Mouse (Mus musculus): Measurements from ENCODE around the gene Dnajb12. TPM values are rescaled to one million over a fixed set of nuclear protein-coding genes. Genes with fewer than 3 reads are reported as not detected.
"Not testable (repeated sequence)": the region's sequence is repeated elsewhere in the genome, so short reads cannot be mapped to it uniquely, and the experiment has no call there.

The Dnajb12 gene
- total and polyA plus RNA-seq, 2 experiments, result 22.4 to 47.0 TPM

DNA sequence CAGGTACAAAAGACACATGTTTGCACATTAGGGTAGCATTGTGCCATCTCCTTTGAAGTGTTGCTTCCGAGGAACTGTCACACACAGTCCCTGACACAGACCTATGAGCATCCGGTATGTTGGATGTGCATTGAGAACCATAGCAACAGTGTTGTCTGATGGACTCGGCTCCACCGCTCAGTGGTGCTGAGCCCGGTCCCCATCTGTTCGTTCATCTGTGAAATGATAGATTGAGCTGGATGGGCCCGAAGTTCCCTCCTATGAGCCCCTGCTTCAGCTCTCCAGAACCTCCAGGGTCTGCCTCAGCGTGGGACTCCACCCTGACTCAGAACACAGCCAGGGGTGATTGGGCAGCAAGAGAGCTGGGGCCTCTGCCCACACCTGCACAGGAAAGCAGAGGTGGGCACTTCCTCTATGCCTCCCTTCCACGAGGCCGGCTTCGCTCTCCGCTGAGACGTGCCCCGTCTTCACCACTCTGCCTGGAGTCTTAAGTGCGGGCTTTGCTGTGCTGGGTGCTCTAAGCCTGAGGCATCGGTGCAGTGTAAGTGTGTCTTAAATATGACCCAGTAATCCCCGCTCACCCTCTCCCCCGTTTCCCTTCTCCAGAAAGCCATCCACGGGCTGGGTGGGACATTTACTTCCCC lies 15.0 kb upstream of the Dnajb12 start:
- Histone ChIP-seq H3K79me2 (ENCODE audit: control insufficient read depth, insufficient read depth, low read length) (no peaks in the 10 kb centered on the region), H3K27me3 (ENCODE audit: control insufficient read depth, insufficient read depth, low read length) (no peaks in the 10 kb centered on the region), H3K27ac (replicated peaks; ENCODE audit: insufficient read depth, low read depth, low read length) (no peak overlapping the region), H3K36me3 (ENCODE audit: control insufficient read depth, insufficient read depth, low read length) (no peaks in the 10 kb centered on the region), H3K4me1 (ENCODE audit: control insufficient read depth, insufficient read depth, low read length) (0 out of 2 replicates have a peak, but pooled peaks cover 4% of the 10 kb centered on the region), H3K9ac (ENCODE audit: low read depth, low read length) (no peak overlapping the region), H3K4me3 (ENCODE audit: insufficient read depth, low read depth, low read length) (no peak overlapping the region)
- TF ChIP-seq POLR2A (IDR thresholded peaks at IDR 0.05; ENCODE audit: extremely low read depth, insufficient read depth, low read length) (no peak), CTCF (IDR thresholded peaks at IDR 0.05; ENCODE audit: low read depth, low read length) (no peak)
- DNase-seq (ENCODE audit: extremely low read depth, low read depth, low spot score), result no peak
- 91% methylated on average over 19 of the region's 19 CpGs for WGBS

DNA sequence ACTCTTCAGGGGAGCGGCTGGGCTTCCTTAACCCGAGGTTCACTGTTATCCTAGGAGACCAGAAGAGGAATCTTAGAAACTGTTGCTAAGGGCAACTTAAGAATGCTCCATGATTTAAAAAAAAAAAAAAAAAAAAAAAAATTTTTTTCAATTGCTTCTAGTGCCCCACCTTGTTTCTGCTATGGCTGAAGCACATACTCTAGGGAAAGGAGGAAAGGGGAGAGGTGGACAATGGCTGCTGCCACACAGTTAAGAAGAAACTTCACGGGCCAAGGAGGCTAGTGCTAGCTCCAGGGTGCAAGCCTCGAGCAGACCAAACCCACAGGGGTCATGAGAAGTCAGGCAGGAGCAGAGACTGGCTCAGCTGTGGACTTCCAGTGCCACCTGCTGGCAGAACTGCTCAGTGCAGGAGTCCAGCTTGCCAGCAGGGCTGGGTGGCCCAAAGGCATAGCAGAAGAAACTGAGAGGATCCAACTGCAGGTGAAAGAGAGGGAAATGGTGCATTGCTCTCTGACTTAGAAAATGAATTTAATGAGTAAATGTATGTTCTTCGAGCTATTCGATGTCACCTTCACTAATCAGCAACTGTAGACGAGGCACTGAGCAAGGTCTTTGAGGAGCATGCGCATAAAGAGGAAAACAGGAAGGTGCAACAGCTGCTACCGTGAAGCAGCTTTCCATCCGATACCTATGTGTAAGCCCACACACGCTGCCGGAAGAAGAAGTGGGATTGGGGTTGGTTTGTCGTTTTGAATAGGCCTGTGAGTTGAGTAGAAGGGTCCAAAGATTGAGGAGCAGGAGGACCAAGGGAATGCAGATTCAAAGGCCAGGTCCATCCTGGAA lies 14.3 kb upstream of the Dnajb12 start:
- H3K36me3 ChIP-seq (ENCODE audit: control insufficient read depth, insufficient read depth, low read length), result no peaks in the 10 kb centered on the region
- no peaks in the 10 kb centered on the region for H3K27me3 ChIP-seq (ENCODE audit: control insufficient read depth, insufficient read depth, low read length)
- 48% methylated on average over 13 of the region's 13 CpGs for WGBS
- peak; percentile 45 for DNase-seq (ENCODE audit: extremely low read depth, low read depth, low spot score)
- no peaks in the 10 kb centered on the region for H3K79me2 ChIP-seq (ENCODE audit: control insufficient read depth, insufficient read depth, low read length)
- H3K4me3 ChIP-seq (ENCODE audit: insufficient read depth, low read depth, low read length), result no peak overlapping the region
- no peak for TF ChIP-seq POLR2A (IDR thresholded peaks at IDR 0.05; ENCODE audit: extremely low read depth, insufficient read depth, low read length)
- peak; percentile 100 for TF ChIP-seq CTCF (IDR thresholded peaks at IDR 0.05; ENCODE audit: low read depth, low read length)
- H3K4me1 ChIP-seq (ENCODE audit: control insufficient read depth, insufficient read depth, low read length), result 0 out of 2 replicates have a peak, but pooled peaks cover 4% of the 10 kb centered on the region
- H3K9ac ChIP-seq (ENCODE audit: low read depth, low read length), result no peak overlapping the region
- no peak overlapping the region for H3K27ac ChIP-seq (replicated peaks; ENCODE audit: insufficient read depth, low read depth, low read length)

DNA sequence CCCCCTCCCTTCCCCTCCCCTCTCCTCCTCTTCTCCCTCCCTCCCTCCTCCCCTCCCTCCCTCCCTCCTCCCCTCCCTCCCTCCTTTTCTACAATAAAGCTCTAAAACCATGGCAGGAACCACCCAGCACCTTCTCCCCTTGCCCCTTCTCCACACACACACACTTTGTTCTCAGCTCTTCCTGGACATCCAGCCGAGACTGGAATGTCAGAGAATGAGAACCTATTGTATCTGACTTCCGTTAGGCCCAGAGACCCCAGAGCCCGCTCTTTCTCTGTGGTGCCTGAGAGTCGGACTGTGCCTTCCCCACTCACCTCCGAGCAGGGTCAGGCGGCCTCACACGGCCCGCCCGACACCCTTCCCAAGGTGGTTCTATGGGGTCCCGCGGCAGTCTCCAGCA lies 11.1 kb upstream of the Dnajb12 start:
- 72% methylated on average over 11 of the region's 11 CpGs for WGBS
- no peak overlapping the region for H3K4me3 ChIP-seq (ENCODE audit: insufficient read depth, low read depth, low read length)
- no peak for DNase-seq (ENCODE audit: extremely low read depth, low read depth, low spot score)
- no peaks in the 10 kb centered on the region for H3K27me3 ChIP-seq (ENCODE audit: control insufficient read depth, insufficient read depth, low read length)
- TF ChIP-seq POLR2A (IDR thresholded peaks at IDR 0.05; ENCODE audit: extremely low read depth, insufficient read depth, low read length) (no peak), CTCF (IDR thresholded peaks at IDR 0.05; ENCODE audit: low read depth, low read length) (no peak)
- H3K27ac ChIP-seq (replicated peaks; ENCODE audit: insufficient read depth, low read depth, low read length), result no peak overlapping the region
- no peaks in the 10 kb centered on the region for H3K36me3 ChIP-seq (ENCODE audit: control insufficient read depth, insufficient read depth, low read length)
- H3K4me1 ChIP-seq (ENCODE audit: control insufficient read depth, insufficient read depth, low read length), result no peaks in the 10 kb centered on the region
- H3K79me2 ChIP-seq (ENCODE audit: control insufficient read depth, insufficient read depth, low read length), result no peaks in the 10 kb centered on the region
- H3K9ac ChIP-seq (ENCODE audit: low read depth, low read length), result no peak overlapping the region

DNA sequence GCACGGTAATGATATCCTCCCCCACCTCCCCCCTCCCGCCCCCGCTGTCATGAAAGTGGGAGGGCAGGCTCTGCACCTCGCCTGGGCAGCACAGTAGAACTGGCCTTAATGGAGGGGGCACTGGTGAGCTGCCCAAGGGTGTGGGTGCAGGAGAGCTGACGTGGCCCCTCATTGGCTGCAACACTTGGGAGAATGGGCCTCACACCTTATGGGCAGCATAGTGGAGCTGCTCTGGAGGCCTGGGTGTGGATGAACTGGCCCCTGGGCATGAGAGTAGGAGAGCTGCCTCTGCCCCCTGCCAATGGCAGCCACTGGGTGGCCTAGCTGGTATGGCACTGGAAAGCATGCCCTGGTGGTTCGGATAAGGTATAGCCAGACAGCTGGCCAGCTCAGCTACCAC lies 9.3 kb upstream of the Dnajb12 start:
- Histone ChIP-seq H3K27me3 (ENCODE audit: control insufficient read depth, insufficient read depth, low read length) (no peaks in the 10 kb centered on the region), H3K9ac (ENCODE audit: low read depth, low read length) (no peak overlapping the region), H3K36me3 (ENCODE audit: control insufficient read depth, insufficient read depth, low read length) (no peaks in the 10 kb centered on the region), H3K4me3 (ENCODE audit: insufficient read depth, low read depth, low read length) (no peak overlapping the region), H3K79me2 (ENCODE audit: control insufficient read depth, insufficient read depth, low read length) (no peaks in the 10 kb centered on the region), H3K27ac (replicated peaks; ENCODE audit: insufficient read depth, low read depth, low read length) (no peak overlapping the region), H3K4me1 (ENCODE audit: control insufficient read depth, insufficient read depth, low read length) (no peaks in the 10 kb centered on the region)
- 93% methylated on average over 6 of the region's 6 CpGs for WGBS
- TF ChIP-seq CTCF (IDR thresholded peaks at IDR 0.05; ENCODE audit: low read depth, low read length) (no peak), POLR2A (IDR thresholded peaks at IDR 0.05; ENCODE audit: extremely low read depth, insufficient read depth, low read length) (no peak)
- DNase-seq (ENCODE audit: extremely low read depth, low read depth, low spot score), result no peak

DNA sequence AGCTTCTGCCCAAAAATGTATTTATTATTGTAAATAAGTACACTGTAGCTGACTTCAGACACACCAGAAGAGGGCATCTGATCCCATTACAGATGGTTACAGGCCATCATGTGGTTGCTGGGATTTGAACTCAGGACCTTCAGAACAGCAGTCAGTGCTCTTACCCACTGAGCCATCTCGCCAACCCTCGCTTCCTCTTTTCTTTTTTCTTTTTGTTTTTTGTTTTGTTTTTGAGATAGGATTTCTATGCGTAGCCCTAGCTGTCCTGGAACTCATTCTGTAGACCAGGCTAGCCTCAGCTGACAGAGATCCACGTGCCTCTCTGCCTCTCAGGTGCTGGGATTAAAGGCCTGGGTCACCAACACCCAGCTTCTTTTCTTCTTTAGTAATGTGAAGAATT lies 6.7 kb upstream of the Dnajb12 start:
- not testable (repeated sequence) for H3K9ac ChIP-seq (ENCODE audit: low read depth, low read length); H3K4me3 ChIP-seq (ENCODE audit: insufficient read depth, low read depth, low read length); H3K4me1 ChIP-seq (ENCODE audit: control insufficient read depth, insufficient read depth, low read length); H3K27ac ChIP-seq (replicated peaks; ENCODE audit: insufficient read depth, low read depth, low read length); DNase-seq (ENCODE audit: extremely low read depth, low read depth, low spot score); H3K36me3 ChIP-seq (ENCODE audit: control insufficient read depth, insufficient read depth, low read length); H3K79me2 ChIP-seq (ENCODE audit: control insufficient read depth, insufficient read depth, low read length); H3K27me3 ChIP-seq (ENCODE audit: control insufficient read depth, insufficient read depth, low read length)
- 97% methylated on average over 4 of the region's 4 CpGs for WGBS

DNA sequence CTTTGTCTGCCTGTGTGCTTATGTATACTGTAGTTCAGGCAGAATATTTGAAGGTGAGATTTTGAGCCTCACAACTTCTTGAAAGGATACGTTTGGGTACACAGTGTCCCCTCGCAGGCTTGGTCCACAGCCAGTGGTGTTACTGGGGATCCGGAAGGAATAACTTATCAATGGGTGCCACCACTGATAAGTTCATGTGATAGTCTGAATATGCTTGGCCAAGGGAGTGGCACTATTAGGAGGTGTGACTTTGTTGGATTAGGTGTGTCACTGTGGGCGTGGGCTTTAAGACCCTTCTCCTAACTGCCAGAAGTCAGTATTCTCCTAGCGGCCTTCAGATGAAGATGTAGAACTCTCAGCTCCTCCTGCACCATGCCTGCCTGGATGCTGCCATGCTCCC lies 6.2 kb upstream of the Dnajb12 start:
- Histone ChIP-seq H3K9ac (ENCODE audit: low read depth, low read length) (no peak overlapping the region), H3K4me1 (ENCODE audit: control insufficient read depth, insufficient read depth, low read length) (no peaks in the 10 kb centered on the region), H3K36me3 (ENCODE audit: control insufficient read depth, insufficient read depth, low read length) (no peaks in the 10 kb centered on the region), H3K79me2 (ENCODE audit: control insufficient read depth, insufficient read depth, low read length) (no peaks in the 10 kb centered on the region), H3K27ac (replicated peaks; ENCODE audit: insufficient read depth, low read depth, low read length) (no peak overlapping the region), H3K4me3 (ENCODE audit: insufficient read depth, low read depth, low read length) (no peak overlapping the region), H3K27me3 (ENCODE audit: control insufficient read depth, insufficient read depth, low read length) (no peaks in the 10 kb centered on the region)
- TF ChIP-seq POLR2A (IDR thresholded peaks at IDR 0.05; ENCODE audit: extremely low read depth, insufficient read depth, low read length) (no peak), CTCF (IDR thresholded peaks at IDR 0.05; ENCODE audit: low read depth, low read length) (no peak)
- WGBS, result 90% methylated on average over 5 of the region's 5 CpGs
- no peak for DNase-seq (ENCODE audit: extremely low read depth, low read depth, low spot score)
